Mouse (Mus musculus) G1E (cell line): ENCODE results near the gene Krt81.

Experiments used
- CTCF ChIP-seq: IDR thresholded peaks from 2 replicates; pipeline ENCODE4 v1.5.1; 2012; ENCODE audit warnings: low read depth, low read length, inconsistent platforms, mixed read lengths
- POLR2AphosphoS5 ChIP-seq: IDR thresholded peaks from 2 replicates; pipeline ENCODE4 v1.6.1; 2012; ENCODE audit warnings: low read depth, low read length, inconsistent platforms; ENCODE audit not compliant: insufficient replicate concordance
- TAL1 ChIP-seq: conservative IDR thresholded peaks from 2 replicates; pipeline ENCODE4 v1.6.1; 2012; ENCODE audit warnings: low read depth, low read length, inconsistent platforms, mixed read lengths

DNA sequence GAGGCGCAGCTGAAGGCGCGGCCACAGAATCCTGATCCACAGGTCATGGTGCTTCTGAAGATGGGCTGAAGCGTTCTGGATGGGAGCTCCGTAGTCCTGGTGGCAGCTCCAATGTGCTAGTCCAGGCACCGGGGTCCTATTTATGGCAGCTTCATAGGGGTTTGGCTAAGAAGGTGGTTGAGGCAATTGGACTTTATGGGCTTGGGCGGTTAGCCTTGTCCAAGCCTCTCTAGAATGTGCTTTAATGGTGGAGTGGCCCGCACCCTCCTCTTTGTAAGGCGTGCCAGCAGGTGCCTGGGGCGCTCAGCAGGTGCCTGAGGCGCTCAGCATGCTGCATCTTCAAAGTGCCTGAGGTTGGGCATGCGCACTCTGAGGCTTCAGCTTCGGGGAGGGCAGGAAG, at the start of gene Krt81:
- TF ChIP-seq CTCF (no peak), TAL1 (no peak), POLR2AphosphoS5 (no peak)
